ENCODE assay signal across 25 mouse cellular contexts in the genomic region with DNA sequence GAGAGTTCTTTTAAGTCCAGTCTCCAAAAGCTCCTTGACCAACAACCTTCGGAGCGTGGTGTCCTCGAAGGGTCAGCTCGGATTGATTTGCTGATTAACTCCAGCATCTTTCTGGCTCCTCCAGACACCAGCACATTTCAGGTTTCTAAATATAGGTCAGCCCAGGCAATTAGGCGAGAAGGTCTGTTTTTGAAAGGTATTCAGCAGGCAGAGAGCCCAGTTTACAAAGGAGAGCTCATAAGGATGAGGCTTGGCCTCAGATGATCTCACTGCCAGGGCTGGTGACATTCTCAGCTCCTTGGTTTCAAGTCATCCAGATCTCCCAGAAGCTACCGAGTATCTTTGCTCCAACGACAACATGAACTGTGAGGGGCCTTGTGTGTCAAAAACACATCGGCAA.
DNase-seq lines count a peak whose midpoint lies in the region; ATAC-seq lines count a peak whose summit lies in the region.
"Had no signal": no experiment of that assay in that cellular context is flagged by ENCODE, and none has a peak within 500 bp of the region (broad histone marks: within the 10 kb centered on the region; RNA-seq: fewer than 3 reads in every experiment).

No protein-coding gene starts in this region.

- WGBS in midbrain, embryonic 10.5 days: 94% methylated on average over 8 of the region's 8 CpGs
- 94% methylated on average over 8 of the region's 8 CpGs for WGBS in midbrain, embryonic 14.5 days

- H3K4me1 ChIP-seq in midbrain, embryonic 10.5 days: peaks cover 25% of the 10 kb centered on the region
- peaks cover 20% of the 10 kb centered on the region for H3K4me1 ChIP-seq in midbrain, embryonic 14.5 days (ENCODE audit: control insufficient read depth, insufficient read depth, low read length)

- H3K4me3 ChIP-seq in midbrain, embryonic 10.5 days: no peak overlapping the region
- H3K4me3 ChIP-seq in midbrain, embryonic 14.5 days (replicated peaks; ENCODE audit: low read depth, low read length): no peak overlapping the region
- H3K4me3 ChIP-seq: embryonic facial prominence, embryonic 10.5 days; embryonic facial prominence, embryonic 13.5 days; erythroblast, embryonic 14.5 days; forebrain, embryonic 13.5 days; hindbrain, embryonic 10.5 days; hindbrain, embryonic 13.5 days; intestine, embryonic 15.5 days had no signal

- no peak overlapping the region for H3K9ac ChIP-seq in midbrain, embryonic 14.5 days (replicated peaks; ENCODE audit: low read length)
- H3K9ac ChIP-seq: embryonic facial prominence, embryonic 13.5 days; forebrain, embryonic 13.5 days; hindbrain, embryonic 13.5 days; intestine, embryonic 15.5 days had no signal

- no peak for ATAC-seq in cerebellum, adult (ENCODE audit: insufficient number of reproducible peaks, low FRiP score, low TSS enrichment)
- no peak for ATAC-seq in midbrain, embryonic 14.5 days (ENCODE audit: low FRiP score, low TSS enrichment)
- ATAC-seq: forebrain, embryonic 13.5 days; forebrain, embryonic 16.5 days; hindbrain, embryonic 16.5 days; intestine, embryonic 15.5 days; Patski had no signal

- H3K4me2 ChIP-seq in midbrain, embryonic 14.5 days (ENCODE audit: low read length): no peak overlapping the region
- H3K4me2 ChIP-seq: embryonic facial prominence, embryonic 13.5 days; forebrain, embryonic 13.5 days; heart, embryonic 11.5 days; hindbrain, embryonic 13.5 days; intestine, embryonic 15.5 days had no signal

- H3K9me3 ChIP-seq in midbrain, embryonic 10.5 days (replicated peaks): no peaks in the 10 kb centered on the region
- no peaks in the 10 kb centered on the region for H3K9me3 ChIP-seq in midbrain, embryonic 14.5 days (ENCODE audit: control insufficient read depth, low read length)
- H3K9me3 ChIP-seq: embryonic facial prominence, embryonic 10.5 days; embryonic facial prominence, embryonic 13.5 days; forebrain, embryonic 13.5 days; hindbrain, embryonic 10.5 days; hindbrain, embryonic 13.5 days; intestine, embryonic 15.5 days had no signal

- no peaks in the 10 kb centered on the region for H3K27me3 ChIP-seq in midbrain, embryonic 10.5 days (ENCODE audit: low read depth, poor library complexity, severe bottlenecking)
- H3K27me3 ChIP-seq in midbrain, embryonic 14.5 days (ENCODE audit: control insufficient read depth, insufficient read depth, low read length): no peaks in the 10 kb centered on the region
- H3K27me3 ChIP-seq: embryonic facial prominence, embryonic 13.5 days; forebrain, embryonic 13.5 days; intestine, embryonic 15.5 days; Patski had no signal

- peak; percentile 7 for DNase-seq in cerebellum, adult 9-10 months
- peak; percentile 54 to 64 for DNase-seq in cerebellum, postnatal 14 days
- no peak for DNase-seq in cerebellum, postnatal 4 days (ENCODE audit: low spot score in 2 of 2)
- DNase-seq in midbrain, embryonic 10.5 days (ENCODE audit: low spot score): no peak
- no peak for DNase-seq in midbrain, embryonic 14.5 days
- DNase-seq: adrenal gland, postnatal 10 days; adrenal gland, postnatal 36 days; embryo, embryonic 11 days; gastrocnemius, postnatal 10 days; gastrocnemius, postnatal 36 days; heart, postnatal 36 days; kidney, adult 11 months; kidney, adult 8-10 months had no signal

- 0 out of 2 replicates have a peak overlapping the region, but pooled peaks have one; percentile 9 for H3K27ac ChIP-seq in midbrain, embryonic 10.5 days (replicated peaks)
- no peak overlapping the region for H3K27ac ChIP-seq in midbrain, embryonic 14.5 days (replicated peaks; ENCODE audit: low read depth, low read length)
- H3K27ac ChIP-seq: embryonic facial prominence, embryonic 10.5 days; embryonic facial prominence, embryonic 13.5 days; forebrain, embryonic 13.5 days; hindbrain, embryonic 10.5 days; hindbrain, embryonic 13.5 days; intestine, embryonic 15.5 days had no signal

- H3K36me3 ChIP-seq in midbrain, embryonic 10.5 days: no peaks in the 10 kb centered on the region
- H3K36me3 ChIP-seq in midbrain, embryonic 14.5 days (ENCODE audit: control insufficient read depth, insufficient read depth, low read length): no peaks in the 10 kb centered on the region
- H3K36me3 ChIP-seq: embryonic facial prominence, embryonic 10.5 days; embryonic facial prominence, embryonic 13.5 days; hindbrain, embryonic 10.5 days; hindbrain, embryonic 13.5 days; intestine, embryonic 15.5 days had no signal

Comparison
In these comparisons a context has a peak if more than half of its experiments do, and no peak if none do; other contexts are left out.
1. DNase-seq: peak in cerebellum, adult 9-10 months (single experiment) and cerebellum, postnatal 14 days (2 of 2); none in cerebellum, postnatal 4 days (0 of 2), midbrain, embryonic 10.5 days (single experiment) and midbrain, embryonic 14.5 days (single experiment).